Mouse (Mus musculus) MEL (cell line): ENCODE data around the gene Slc22a7.

Source experiments
- CHD2 ChIP-seq: IDR thresholded peaks from 2 replicates; pipeline ENCODE4 v1.6.1; 2011; ENCODE audit warnings: low read length, improper control_type of control experiment
- CTCF ChIP-seq, 3 experiments: IDR thresholded peaks in 2 of 3; conservative IDR thresholded peaks in 1 of 3; 2 replicates each; pipeline ENCODE4 v1.5.1; 2011 to 2012; ENCODE audit warnings: low read length in 3 of 3, low read depth in 2 of 3, mild to moderate bottlenecking in 2 of 3, improper control_type of control experiment in 1 of 3, inconsistent platforms in 1 of 3, mixed read lengths in 1 of 3, moderate library complexity in 1 of 3; ENCODE audit not compliant: control insufficient read depth in 1 of 3, insufficient read depth in 1 of 3, poor library complexity in 1 of 3, severe bottlenecking in 1 of 3
- EP300 ChIP-seq, 2 experiments: IDR thresholded peaks; 2 replicates each; pipeline ENCODE4 v1.6.1; 2011; ENCODE audit warnings: improper control_type of control experiment in 2 of 2, low read length in 2 of 2, low read depth in 1 of 2, mild to moderate bottlenecking in 1 of 2
- GATA1 ChIP-seq: IDR thresholded peaks from 2 replicates; pipeline ENCODE4 v1.6.1; 2011; ENCODE audit warnings: low read depth, low read length, improper control_type of control experiment
- JUND ChIP-seq: IDR thresholded peaks from 2 replicates; pipeline ENCODE4 v1.6.1; 2011; ENCODE audit warnings: low read depth, mild to moderate bottlenecking, improper control_type of control experiment, low read length
- MAX ChIP-seq: IDR thresholded peaks from 2 replicates; pipeline ENCODE4 v1.6.1; 2011; ENCODE audit warnings: low read length, improper control_type of control experiment
- MEF2A ChIP-seq: IDR thresholded peaks from 2 replicates; pipeline ENCODE4 v1.6.1; 2014; ENCODE audit warnings: low read depth, mild to moderate bottlenecking, inconsistent platforms, low read length, improper control_type of control experiment; ENCODE audit not compliant: poor library complexity, insufficient replicate concordance, severe bottlenecking; ENCODE audit errors: extremely low read depth
- MYB ChIP-seq: IDR thresholded peaks from 2 replicates; pipeline ENCODE4 v1.6.1; 2011; ENCODE audit warnings: mild to moderate bottlenecking, low read depth, low read length, improper control_type of control experiment
- POLR2AphosphoS2 ChIP-seq: IDR thresholded peaks from 2 replicates; pipeline ENCODE4 v1.6.1; 2011; ENCODE audit warnings: low read length, improper control_type of control experiment
- ZMIZ1 ChIP-seq: IDR thresholded peaks from 2 replicates; pipeline ENCODE4 v1.6.1; 2012; ENCODE audit warnings: low read depth, mild to moderate bottlenecking, inconsistent platforms, low read length, improper control_type of control experiment, moderate library complexity

GRCm38 (mm10) chr17:46484461-46484875, 46.2 kb upstream of the Slc22a7 start:
- no peak for TF ChIP-seq CTCF (IDR thresholded peaks at IDR 0.05 in 2 of 3, conservative IDR thresholded peaks at IDR 0.05 in 1 of 3; ENCODE audit: control insufficient read depth in 1 of 3, insufficient read depth in 1 of 3, low read depth in 2 of 3, low read length in 3 of 3, poor library complexity in 1 of 3, severe bottlenecking in 1 of 3)
- no peak for TF ChIP-seq MEF2A
- no peak for TF ChIP-seq GATA1
- no peak for TF ChIP-seq EP300 (IDR thresholded peaks at IDR 0.05; ENCODE audit: low read depth in 1 of 2, low read length in 2 of 2)
- TF ChIP-seq ZMIZ1, result no peak
- no peak for TF ChIP-seq JUND
- no peak for TF ChIP-seq CHD2
- no peak for TF ChIP-seq MAX
- no peak for TF ChIP-seq MYB
- TF ChIP-seq POLR2AphosphoS2, result no peak
